Mouse (Mus musculus) midbrain, embryonic 12.5 days (tissue): ENCODE results near the gene Nicn1. TPM values are rescaled to one million over a fixed set of nuclear protein-coding genes. Genes with fewer than 3 reads are reported as not detected.
"Not testable (repeated sequence)": the region's sequence is repeated elsewhere in the genome, so short reads cannot be mapped to it uniquely, and the experiment has no call there.

Experiments used
- ATAC-seq: fragments of 200-750 bp; cut with Nextera tagmentation; 2 replicates; pipeline ENCODE4 v1.8.0; 2017; ENCODE audit warnings: low read depth, moderate TSS enrichment, moderate library complexity; ENCODE audit not compliant: low FRiP score
- H3K27ac ChIP-seq: fragments of 300-500 bp; sonication (generic); replicated peaks from 2 replicates; pipeline ENCODE4 v1.5.1; 2016; ENCODE audit warnings: mild to moderate bottlenecking
- H3K27me3 ChIP-seq: fragments of 300-500 bp; sonication (generic); 2 replicates; pipeline ENCODE4 v1.6.1; 2016; ENCODE audit warnings: mild to moderate bottlenecking
- H3K36me3 ChIP-seq: fragments of 300-500 bp; sonication (generic); 2 replicates; pipeline ENCODE4 v1.6.1; 2016
- H3K4me1 ChIP-seq: fragments of 300-500 bp; sonication (generic); 2 replicates; pipeline ENCODE4 v1.6.1; 2016
- H3K4me2 ChIP-seq: fragments of 300-500 bp; sonication (generic); replicated peaks from 2 replicates; pipeline ENCODE4 v1.6.1; 2016; ENCODE audit warnings: mild to moderate bottlenecking, moderate library complexity
- H3K4me3 ChIP-seq: fragments of 300-500 bp; sonication (generic); 2 replicates; pipeline ENCODE4 v1.5.1; 2016; ENCODE audit warnings: mild to moderate bottlenecking
- H3K9ac ChIP-seq: fragments of 300-500 bp; sonication (generic); replicated peaks from 2 replicates; pipeline ENCODE4 v1.6.1; 2016; ENCODE audit warnings: mild to moderate bottlenecking, moderate library complexity
- H3K9me3 ChIP-seq: fragments of 300-500 bp; sonication (generic); 2 replicates; pipeline ENCODE4 v1.6.1; 2016; ENCODE audit warnings: mild to moderate bottlenecking
- WGBS: fragments of 180-500 bp; shearing (Covaris S2); methylation state at CpG from one replicate; pipeline ENCODE4 v1.1.7; 2016; 5-methylcytosine and 5-hydroxymethylcytosine counted together
- polyA plus RNA-seq: library from polyadenylated mRNA; unstranded; fragments of >200 nt; fragmentation: Nextera tagmentation; extraction: Ambion mirVana; gene quantifications from 2 replicates; pipeline ENCODE4 v1.2.1, GENCODE M21; 2016

Gene Nicn1
- polyA plus RNA-seq, 1 experiment from 2014 or later, result 67.9 TPM

DNA sequence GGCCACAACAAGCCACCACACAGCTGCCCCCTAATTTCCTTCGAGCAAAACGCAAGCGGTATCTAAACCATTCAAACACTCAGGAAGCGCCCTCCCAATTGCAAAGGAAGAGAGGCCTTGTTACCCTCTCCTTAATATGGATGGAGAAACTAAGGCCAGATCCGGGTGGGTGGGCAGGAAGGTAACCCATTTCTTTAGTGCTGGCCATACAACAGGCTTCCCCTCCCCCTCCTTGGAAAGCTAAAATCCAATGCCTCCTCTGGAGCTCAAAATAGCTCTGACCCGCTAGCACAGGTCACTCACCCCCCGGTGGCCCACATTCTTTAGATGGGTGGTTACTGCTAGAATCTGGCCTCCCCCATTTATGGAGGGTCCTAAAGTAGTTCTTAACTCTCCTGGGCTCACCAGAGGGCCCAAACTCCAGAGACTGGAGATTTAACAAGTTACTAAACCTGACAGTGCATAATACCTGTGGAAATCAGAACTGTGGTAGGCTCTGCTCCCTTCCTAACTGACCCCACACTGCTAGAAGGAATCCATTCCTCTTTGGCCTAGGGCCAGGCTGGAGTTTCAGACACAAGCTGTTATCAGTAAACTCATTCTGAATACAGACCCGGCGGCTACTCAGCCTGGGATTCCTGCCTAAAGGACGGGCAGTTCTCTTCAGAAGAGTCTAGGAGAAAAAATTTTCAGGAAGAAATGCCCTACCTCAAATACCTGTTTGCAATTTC, 25.9 kb upstream of the Nicn1 start:
- Histone ChIP-seq H3K4me1 (peaks cover 27% of the 10 kb centered on the region), H3K27ac (peak overlapping the region; percentile 87), H3K9me3 (no peaks in the 10 kb centered on the region), H3K4me2 (peak overlapping the region; percentile 79), H3K36me3 (no peaks in the 10 kb centered on the region), H3K9ac (peak overlapping the region; percentile 43; the same call in 1 of the 2 replicates), H3K4me3 (peak overlapping the region; percentile 91), H3K27me3 (no peaks in the 10 kb centered on the region)
- ATAC-seq, result no peak
- 18% methylated on average over 10 of the region's 10 CpGs for WGBS

DNA sequence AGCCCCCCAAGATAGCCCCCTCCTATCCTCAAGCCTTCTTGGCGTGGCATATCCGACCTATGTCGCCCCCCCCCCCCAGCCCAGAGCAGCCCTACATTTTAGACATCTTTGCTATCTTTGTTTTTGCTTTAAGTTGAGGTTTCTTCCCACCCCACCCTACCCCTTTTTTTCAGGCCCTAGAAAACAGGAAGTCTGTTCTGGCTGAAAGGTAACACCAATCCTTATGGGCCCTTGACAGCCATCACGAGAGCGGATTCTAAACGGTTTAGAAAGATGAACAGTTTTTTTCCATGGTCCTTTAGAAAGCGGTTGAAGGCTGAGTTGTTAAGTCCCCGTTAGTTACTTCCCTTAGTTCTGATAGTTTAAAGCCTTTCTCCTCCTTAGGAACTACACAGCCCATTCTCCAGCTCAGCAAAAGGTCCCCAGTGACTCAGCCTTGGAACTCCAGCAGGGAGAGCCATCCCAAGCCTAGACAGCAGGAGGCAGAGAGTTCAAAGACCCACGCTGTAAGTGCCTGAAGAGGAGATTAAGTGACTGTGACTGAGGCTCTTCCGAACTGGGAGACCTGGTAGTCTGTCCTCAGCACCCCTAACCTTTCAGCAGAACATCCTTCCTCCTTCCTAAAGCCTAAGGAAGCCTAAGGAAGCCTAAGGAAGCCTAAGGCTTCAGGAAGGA, 23.8 kb upstream of the Nicn1 start:
- WGBS, result 66% methylated on average over 10 of the region's 10 CpGs
- Histone ChIP-seq H3K27me3 (no peaks in the 10 kb centered on the region), H3K27ac (no peak overlapping the region), H3K4me2 (no peak overlapping the region), H3K4me3 (no peak overlapping the region), H3K9ac (no peak overlapping the region), H3K36me3 (no peaks in the 10 kb centered on the region), H3K9me3 (no peaks in the 10 kb centered on the region), H3K4me1 (peaks cover 24% of the 10 kb centered on the region)
- ATAC-seq, result no peak

DNA sequence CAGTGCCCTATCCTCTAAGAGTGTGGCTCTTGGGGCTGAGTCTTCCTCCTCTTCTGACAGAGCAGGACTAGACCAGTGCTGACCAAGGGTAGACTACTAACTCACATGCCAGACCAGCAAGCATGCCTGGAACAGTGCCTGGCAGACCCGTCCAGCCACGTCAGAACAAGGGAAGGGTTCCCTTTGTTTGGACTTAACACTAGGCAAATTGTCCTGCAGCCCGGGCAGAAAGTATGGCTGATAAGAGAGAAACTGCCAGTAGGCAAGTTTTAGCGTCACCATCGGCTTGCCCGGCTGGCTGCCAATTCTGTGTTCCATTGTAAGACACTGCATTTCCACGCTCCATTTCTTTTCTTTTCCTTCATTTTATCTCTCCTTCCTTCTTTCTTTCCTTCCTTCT, 22.5 kb upstream of the Nicn1 start:
- Histone ChIP-seq H3K9me3 (no peaks in the 10 kb centered on the region), H3K4me3 (no peak overlapping the region), H3K27ac (no peak overlapping the region), H3K4me2 (no peak overlapping the region), H3K9ac (no peak overlapping the region), H3K27me3 (no peaks in the 10 kb centered on the region), H3K36me3 (no peaks in the 10 kb centered on the region), H3K4me1 (peaks cover 11% of the 10 kb centered on the region)
- ATAC-seq, result no peak
- 93% methylated on average over 7 of the region's 7 CpGs for WGBS

DNA sequence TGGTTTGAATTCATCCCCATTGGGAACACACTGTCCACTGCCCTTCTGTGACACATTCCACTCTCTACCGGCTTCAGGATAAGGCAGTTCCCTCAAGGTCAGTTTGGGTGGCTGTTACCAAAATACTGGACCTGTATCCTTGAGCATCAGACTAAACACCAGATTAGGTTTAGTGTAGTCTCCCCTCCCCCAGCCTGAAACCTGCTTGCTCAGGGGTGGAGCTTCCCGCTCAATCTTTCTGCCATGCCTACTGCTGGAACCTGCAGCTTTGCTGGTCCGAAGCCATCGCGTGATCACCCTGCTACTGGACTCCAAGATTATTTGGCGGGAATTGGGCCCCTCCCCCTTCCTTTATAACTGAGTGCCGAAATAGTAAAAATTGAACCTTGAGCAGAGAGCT, 21.5 kb upstream of the Nicn1 start:
- not testable (repeated sequence) for H3K9me3 ChIP-seq, H3K4me1 ChIP-seq, H3K9ac ChIP-seq, ATAC-seq, H3K4me2 ChIP-seq, H3K27ac ChIP-seq, H3K36me3 ChIP-seq, H3K27me3 ChIP-seq, H3K4me3 ChIP-seq
- WGBS, result 81% methylated on average over 7 of the region's 7 CpGs

DNA sequence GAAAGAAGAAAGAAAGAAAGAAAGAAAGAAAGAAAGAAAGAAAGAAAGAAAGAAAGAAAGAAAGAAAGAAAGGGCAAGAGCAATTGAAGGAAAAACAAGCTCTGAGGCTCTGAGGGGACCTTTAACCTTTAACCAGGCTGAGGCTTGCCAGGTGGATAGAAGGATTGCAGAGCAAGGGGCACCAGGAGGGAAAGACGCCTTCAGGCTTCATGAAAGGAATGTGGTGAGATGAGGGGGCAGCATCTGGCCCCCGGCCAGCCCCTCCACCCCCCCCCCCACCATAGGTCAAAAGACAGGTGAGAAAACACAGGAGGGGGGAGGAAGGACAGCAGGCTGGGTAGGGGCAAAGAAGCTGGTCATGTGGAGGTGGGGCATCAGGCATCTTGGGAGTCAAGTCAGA, 18.3 kb upstream of the Nicn1 start:
- 53% methylated on average over 2 of the region's 2 CpGs for WGBS
- Histone ChIP-seq H3K9me3 (no peaks in the 10 kb centered on the region), H3K9ac (no peak overlapping the region), H3K4me2 (no peak overlapping the region), H3K4me1 (no peaks in the 10 kb centered on the region), H3K36me3 (no peaks in the 10 kb centered on the region), H3K4me3 (no peak overlapping the region), H3K27me3 (no peaks in the 10 kb centered on the region), H3K27ac (no peak overlapping the region)
- no peak for ATAC-seq

DNA sequence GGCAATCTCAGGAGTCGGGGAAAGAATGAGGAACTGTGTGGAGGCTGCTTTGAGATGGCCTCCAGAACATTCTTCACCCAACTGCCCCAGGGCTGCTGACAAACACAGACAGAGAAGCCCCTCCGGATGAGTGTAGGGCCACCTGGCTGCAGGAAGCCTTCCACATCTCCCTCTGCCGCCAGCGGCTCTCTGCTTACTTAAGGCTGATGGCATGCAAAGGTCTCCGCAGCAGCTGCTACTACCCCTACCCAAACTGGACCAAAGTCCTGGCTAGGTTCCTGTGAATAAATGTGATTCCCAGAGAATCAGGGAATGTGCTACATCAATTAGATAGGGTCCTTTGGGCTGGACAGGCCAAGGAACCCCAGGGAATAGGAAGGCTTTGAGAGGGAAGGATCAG, 17.5 kb upstream of the Nicn1 start:
- Histone ChIP-seq H3K27me3 (no peaks in the 10 kb centered on the region), H3K4me3 (no peak overlapping the region), H3K9ac (no peak overlapping the region), H3K4me2 (no peak overlapping the region), H3K36me3 (no peaks in the 10 kb centered on the region), H3K4me1 (no peaks in the 10 kb centered on the region), H3K9me3 (no peaks in the 10 kb centered on the region), H3K27ac (no peak overlapping the region)
- 82% methylated on average over 5 of the region's 5 CpGs for WGBS
- no peak for ATAC-seq

DNA sequence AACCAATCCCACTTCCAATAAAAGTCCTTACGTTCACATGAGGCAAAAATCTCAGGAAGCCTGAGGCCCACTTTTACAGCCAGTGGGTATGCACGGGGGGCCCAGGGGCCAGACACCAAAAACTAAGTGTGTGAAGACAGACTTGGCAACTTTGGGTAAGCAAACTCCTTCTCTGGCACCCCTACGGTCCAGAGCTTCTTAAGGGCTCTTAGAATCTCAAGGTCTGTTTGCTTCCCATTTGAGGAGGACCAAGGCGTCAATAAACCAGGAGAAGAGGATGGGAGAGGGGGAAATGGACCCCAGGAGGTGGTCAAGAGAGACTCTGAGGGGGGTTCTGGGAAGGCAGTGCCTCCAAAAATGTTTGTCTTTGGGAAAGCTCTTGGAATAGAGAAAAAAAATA, 16.7 kb upstream of the Nicn1 start:
- no peak overlapping the region for H3K4me3 ChIP-seq
- H3K27me3 ChIP-seq, result no peaks in the 10 kb centered on the region
- H3K4me2 ChIP-seq, result no peak overlapping the region
- H3K27ac ChIP-seq, result no peak overlapping the region
- H3K4me1 ChIP-seq, result no peaks in the 10 kb centered on the region
- no peak for ATAC-seq
- H3K9me3 ChIP-seq, result no peaks in the 10 kb centered on the region
- H3K9ac ChIP-seq, result no peak overlapping the region
- H3K36me3 ChIP-seq, result no peaks in the 10 kb centered on the region
- 71% methylated on average over 4 of the region's 4 CpGs for WGBS

DNA sequence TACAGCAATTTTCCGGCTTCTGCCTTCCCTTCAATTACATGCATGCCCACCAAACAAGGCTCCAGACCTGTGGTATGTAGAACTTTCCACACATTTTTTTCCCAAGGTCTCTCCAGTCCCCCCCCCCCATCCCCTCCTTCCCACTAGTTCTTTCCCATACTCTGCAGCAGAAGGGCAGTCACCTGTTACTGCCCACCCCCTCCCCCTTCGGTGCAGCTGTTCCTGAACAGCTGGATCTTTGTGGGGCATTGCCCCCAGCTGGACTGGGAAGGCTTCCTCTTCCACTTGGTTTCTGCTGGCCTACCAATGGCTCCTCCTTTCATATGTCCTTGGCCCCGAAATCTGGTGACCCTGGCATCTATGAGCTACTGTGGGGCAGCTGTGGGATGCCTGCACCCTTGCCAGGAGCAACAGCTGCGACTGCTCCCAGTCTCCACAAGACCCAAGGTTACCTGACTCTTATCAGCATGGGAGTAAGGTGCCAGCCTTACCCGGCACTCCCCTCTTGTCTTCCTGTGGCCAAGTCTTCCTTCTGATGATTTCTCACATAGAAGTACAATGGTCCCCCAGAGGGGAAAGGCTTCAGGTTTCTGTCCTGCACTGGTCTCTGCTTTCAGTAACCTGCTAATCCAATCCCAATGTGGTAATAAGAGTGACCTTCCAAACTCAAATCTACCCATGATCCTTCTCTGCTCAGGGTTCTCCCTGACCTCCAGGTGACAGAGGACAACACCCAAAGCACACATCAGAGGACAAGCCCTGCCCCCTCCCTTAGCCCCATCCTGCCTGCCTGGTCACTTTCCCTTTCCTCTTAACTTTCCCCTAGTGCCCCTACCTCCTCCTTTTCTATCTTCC, 15.5 kb upstream of the Nicn1 start:
- no peak overlapping the region for H3K4me2 ChIP-seq
- no peaks in the 10 kb centered on the region for H3K27me3 ChIP-seq
- no peak overlapping the region for H3K4me3 ChIP-seq
- H3K27ac ChIP-seq, result no peak overlapping the region
- WGBS, result 77% methylated on average over 5 of the region's 5 CpGs
- no peaks in the 10 kb centered on the region for H3K36me3 ChIP-seq
- no peaks in the 10 kb centered on the region for H3K9me3 ChIP-seq
- no peaks in the 10 kb centered on the region for H3K4me1 ChIP-seq
- ATAC-seq, result no peak
- H3K9ac ChIP-seq, result no peak overlapping the region

DNA sequence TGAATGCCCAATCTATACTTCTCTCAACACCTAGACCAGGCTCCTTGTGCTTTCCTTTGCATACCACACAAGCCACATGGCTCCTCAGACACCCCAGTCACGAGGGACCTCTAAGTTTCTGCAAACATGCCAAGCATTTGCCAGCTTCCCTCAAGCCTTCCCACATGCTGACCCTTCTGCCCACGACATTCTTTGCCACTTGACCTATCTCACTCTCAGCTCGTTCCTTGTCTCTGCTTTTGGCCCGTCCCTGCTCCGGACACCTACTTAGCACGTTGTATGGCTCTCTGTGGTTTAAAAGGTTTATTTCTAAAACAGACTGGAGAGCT, 14.9 kb upstream of the Nicn1 start:
- no peak overlapping the region for H3K27ac ChIP-seq
- H3K4me3 ChIP-seq, result no peak overlapping the region
- no peak for ATAC-seq
- H3K27me3 ChIP-seq, result no peaks in the 10 kb centered on the region
- H3K4me1 ChIP-seq, result no peaks in the 10 kb centered on the region
- H3K9ac ChIP-seq, result no peak overlapping the region
- H3K36me3 ChIP-seq, result no peaks in the 10 kb centered on the region
- 62% methylated on average over 6 of the region's 6 CpGs for whole genome bisulfite sequencing
- H3K9me3 ChIP-seq, result no peaks in the 10 kb centered on the region
- H3K4me2 ChIP-seq, result no peak overlapping the region

DNA sequence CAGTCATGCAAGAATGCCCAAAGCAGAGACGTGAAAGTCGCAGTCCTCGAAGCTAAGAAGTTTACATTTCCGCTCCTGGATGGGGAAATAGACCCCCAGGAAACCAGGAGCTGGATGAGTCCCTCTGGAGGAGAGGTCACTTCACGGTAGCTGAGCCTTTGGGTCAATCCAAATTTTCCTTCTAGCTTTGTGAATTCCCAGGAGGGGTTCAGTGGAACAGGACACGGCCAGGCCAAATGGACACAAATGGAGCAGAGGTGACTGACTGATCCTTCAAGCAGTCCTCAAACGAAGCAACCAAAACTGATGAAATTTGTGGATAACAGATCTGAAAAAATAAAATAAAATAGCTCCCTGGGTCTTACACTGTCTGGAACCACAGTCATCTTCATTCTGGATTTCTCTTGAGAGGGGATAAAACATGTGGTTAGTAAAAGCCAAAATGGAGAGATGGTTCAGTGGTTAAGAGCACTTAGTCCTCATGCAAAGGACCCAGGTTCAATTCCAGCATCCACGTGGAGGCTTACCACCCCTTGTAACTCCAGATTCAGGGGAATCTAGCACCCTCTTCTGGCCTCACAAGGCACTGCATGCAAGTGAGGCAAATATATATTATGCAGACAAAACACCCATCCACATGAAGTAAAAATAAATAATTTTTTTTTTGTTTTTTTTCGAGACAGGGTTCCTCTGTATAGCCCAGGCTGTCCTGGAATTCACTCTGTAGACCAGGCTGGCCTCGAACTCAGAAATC, 11.4 kb upstream of the Nicn1 start:
- Histone ChIP-seq H3K4me2 (no peak overlapping the region), H3K9ac (no peak overlapping the region), H3K9me3 (no peaks in the 10 kb centered on the region), H3K36me3 (no peaks in the 10 kb centered on the region), H3K27me3 (no peaks in the 10 kb centered on the region), H3K4me3 (no peak overlapping the region), H3K27ac (no peak overlapping the region), H3K4me1 (no peaks in the 10 kb centered on the region)
- 65% methylated on average over 10 of the region's 10 CpGs for WGBS
- ATAC-seq, result no peak

DNA sequence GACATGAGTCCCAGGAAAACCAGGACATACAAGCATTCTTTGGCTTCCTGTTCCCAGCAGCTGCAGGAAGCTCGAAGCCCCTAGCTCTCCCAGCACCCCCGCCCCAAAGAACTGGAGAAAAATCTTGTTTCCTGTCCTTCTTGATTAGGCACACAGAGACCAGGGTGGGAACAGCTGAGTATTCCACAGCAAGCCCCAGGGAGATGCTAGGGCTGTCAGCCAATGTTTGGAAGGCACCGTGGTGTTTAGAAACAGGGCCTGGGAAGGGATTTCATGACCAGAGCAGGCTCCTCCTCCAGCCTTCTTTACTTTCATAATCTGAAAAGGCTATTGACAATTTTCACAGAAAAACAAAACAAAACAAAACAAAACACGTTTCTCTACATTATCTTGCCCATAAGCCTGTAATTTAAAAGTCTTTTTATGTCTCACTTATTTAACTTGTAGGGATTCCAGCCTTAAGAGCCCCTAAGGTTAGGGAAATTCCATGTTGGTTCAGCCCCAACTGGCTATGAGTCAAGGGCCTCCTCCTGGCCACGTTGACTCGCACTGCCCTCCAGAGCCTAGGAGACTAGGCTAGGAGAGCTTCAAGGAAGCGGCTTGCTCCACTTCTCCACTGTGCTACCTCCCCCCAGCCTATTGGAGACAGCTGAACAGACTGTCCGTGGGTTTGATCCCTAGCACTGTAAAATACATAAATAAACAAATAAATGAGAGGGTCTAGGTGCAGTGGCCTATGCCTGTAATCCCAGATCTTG, 10.0 kb upstream of the Nicn1 start:
- no peaks in the 10 kb centered on the region for H3K36me3 ChIP-seq
- no peaks in the 10 kb centered on the region for H3K4me1 ChIP-seq
- ATAC-seq, result no peak
- no peak overlapping the region for H3K9ac ChIP-seq
- H3K9me3 ChIP-seq, result no peaks in the 10 kb centered on the region
- H3K27me3 ChIP-seq, result no peaks in the 10 kb centered on the region
- no peak overlapping the region for H3K4me3 ChIP-seq
- H3K4me2 ChIP-seq, result no peak overlapping the region
- 50% methylated on average over 8 of the region's 8 CpGs for WGBS
- no peak overlapping the region for H3K27ac ChIP-seq
